Mouse (Mus musculus) CH12.LX (cell line): ENCODE results near the gene Mettl16.

Source experiments
- POLR2A ChIP-seq: IDR thresholded peaks from 2 replicates; pipeline ENCODE4 v1.6.1; 2011; ENCODE audit warnings: low read depth, mild to moderate bottlenecking, improper control_type of control experiment, low read length
- ZNF384 ChIP-seq: IDR thresholded peaks from 2 replicates; pipeline ENCODE4 v1.6.1; 2012; ENCODE audit warnings: low read depth, low read length, improper control_type of control experiment, inconsistent platforms

- TF ChIP-seq ZNF384 (no peak), POLR2A (no peak)
These were observed 68.3 kb downstream of the Mettl16 start for GRCm38 (mm10) chr11:74838971-74839370.
